Mouse (Mus musculus): Measurements from ENCODE around the gene Cd83.

The Cd83 gene

GRCm38 (mm10) chr13:43806371-43807271 is 22.0 kb downstream of the Cd83 start:
- no peak for DNase-seq (ENCODE audit: low read depth)

- no peak for DNase-seq (ENCODE audit: low read depth)
Observed at GRCm38 (mm10) chr13:43807272-43807675, 22.7 kb downstream of the Cd83 start.

GRCm38 (mm10) chr13:43810621-43811020 is 26.0 kb downstream of the Cd83 start:
- DNase-seq (ENCODE audit: low read depth): no peak

GRCm38 (mm10) chr13:43811835-43812234 is 27.3 kb downstream of the Cd83 start:
- no peak for DNase-seq (ENCODE audit: low read depth)

- no peak for DNase-seq (ENCODE audit: low read depth)
Observed at GRCm38 (mm10) chr13:43813431-43813830, 28.9 kb downstream of the Cd83 start.

- no peak for DNase-seq (ENCODE audit: low read depth)
Observed at GRCm38 (mm10) chr13:43817461-43817860, 32.9 kb downstream of the Cd83 start.

GRCm38 (mm10) chr13:43818307-43819019 is 33.9 kb downstream of the Cd83 start:
- no peak for DNase-seq (ENCODE audit: low read depth)

- no peak for DNase-seq (ENCODE audit: low read depth)
Observed at GRCm38 (mm10) chr13:43819020-43819310, 34.4 kb downstream of the Cd83 start.

GRCm38 (mm10) chr13:43820071-43820470 is 35.5 kb downstream of the Cd83 start:
- DNase-seq (ENCODE audit: low read depth): no peak

- DNase-seq (ENCODE audit: low read depth): no peak
Observed at GRCm38 (mm10) chr13:43822306-43822705, 37.7 kb downstream of the Cd83 start.

- DNase-seq (ENCODE audit: low read depth): no peak
Observed at GRCm38 (mm10) chr13:43828648-43829047, 44.1 kb downstream of the Cd83 start.

- DNase-seq (ENCODE audit: low read depth): no peak
Observed at GRCm38 (mm10) chr13:43830892-43831673, 46.5 kb downstream of the Cd83 start.

- no peak for DNase-seq (ENCODE audit: low read depth)
Observed at GRCm38 (mm10) chr13:43832731-43833130, 48.2 kb downstream of the Cd83 start.

- no peak for DNase-seq (ENCODE audit: low read depth)
Observed at GRCm38 (mm10) chr13:43836376-43836775, 51.8 kb downstream of the Cd83 start.

GRCm38 (mm10) chr13:43837812-43838211 is 53.2 kb downstream of the Cd83 start:
- DNase-seq (ENCODE audit: low read depth): no peak

- DNase-seq (ENCODE audit: low read depth): no peak
Observed at GRCm38 (mm10) chr13:43845151-43845550, 60.6 kb downstream of the Cd83 start.

GRCm38 (mm10) chr13:43847186-43847585 is 62.6 kb downstream of the Cd83 start:
- no peak for DNase-seq (ENCODE audit: low read depth)

GRCm38 (mm10) chr13:43849816-43850215 is 65.2 kb downstream of the Cd83 start:
- no peak for DNase-seq (ENCODE audit: low read depth)

- no peak for DNase-seq (ENCODE audit: low read depth)
Observed at GRCm38 (mm10) chr13:43851108-43851507, 66.5 kb downstream of the Cd83 start.
